Mouse (Mus musculus) small intestine, adult 2 months (tissue): ENCODE data around the gene Mia2.
"Not testable (repeated sequence)": the region's sequence is repeated elsewhere in the genome, so short reads cannot be mapped to it uniquely, and the experiment has no call there.

Experiments
- CTCF ChIP-seq: fragments of 200-500 bp; IDR thresholded peaks from 2 replicates; pipeline ENCODE4 v1.5.1; 2012; ENCODE audit warnings: low read depth, mild to moderate bottlenecking, control low read depth, inconsistent platforms, low read length, moderate library complexity, mixed read lengths; ENCODE audit not compliant: insufficient replicate concordance, insufficient read length; ENCODE audit errors: extremely low read depth
- POLR2A ChIP-seq: fragments of 200-500 bp; IDR thresholded peaks from 2 replicates; pipeline ENCODE4 v1.6.1; 2012; ENCODE audit warnings: low read depth, mild to moderate bottlenecking, control low read depth, inconsistent platforms, low read length, moderate library complexity

- not testable (repeated sequence) for TF ChIP-seq POLR2A, CTCF
Observed at GRCm38 (mm10) chr12:59241031-59241430, 145.4 kb downstream of the Mia2 start.
